Mouse (Mus musculus) bone marrow, adult 2 months (tissue): ENCODE data around the gene Mrpl50. TPM values are rescaled to one million over a fixed set of nuclear protein-coding genes. Genes with fewer than 3 reads are reported as not detected.
"Not testable (repeated sequence)": the region's sequence is repeated elsewhere in the genome, so short reads cannot be mapped to it uniquely, and the experiment has no call there.

Experiments used
- H3K27ac ChIP-seq: fragments of 200-500 bp; 2 replicates; pipeline ENCODE4 v1.5.1; 2012; ENCODE audit warnings: low read depth, mild to moderate bottlenecking, control low read depth, inconsistent platforms, low read length; ENCODE audit not compliant: control insufficient read depth, poor library complexity, insufficient read depth
- H3K4me1 ChIP-seq: fragments of 200-500 bp; 2 replicates; pipeline ENCODE4 v1.6.1; 2011; ENCODE audit warnings: low read length; ENCODE audit not compliant: control insufficient read depth, insufficient read depth
- H3K4me3 ChIP-seq: fragments of 200-500 bp; replicated peaks from 2 replicates; pipeline ENCODE3; 2011; ENCODE audit warnings: mild to moderate bottlenecking, low read depth, low read length, control low read depth; ENCODE audit not compliant: control insufficient read depth
- CTCF ChIP-seq: fragments of 200-500 bp; IDR thresholded peaks from 2 replicates; pipeline ENCODE4 v1.5.1; 2011; ENCODE audit warnings: low read length, control low read depth; ENCODE audit not compliant: control insufficient read depth, insufficient read depth
- POLR2A ChIP-seq: fragments of 200-500 bp; IDR thresholded peaks from 2 replicates; pipeline ENCODE4 v1.6.1; 2011; ENCODE audit warnings: low read depth, mild to moderate bottlenecking, control low read depth, low read length, borderline replicate concordance; ENCODE audit not compliant: control insufficient read depth
- whole genome bisulfite sequencing: fragments of 180-500 bp; shearing (Covaris S2); methylation state at CpG from one replicate; pipeline ENCODE4 v1.1.7; 2018; 5-methylcytosine and 5-hydroxymethylcytosine counted together
- polyA plus RNA-seq: library from polyadenylated mRNA; stranded (reverse); fragments of >200 nt; gene quantifications from 2 replicates; pipeline ENCODE4 v1.2.4, GENCODE M21; 2011; ENCODE audit warnings: low replicate concordance; ENCODE audit not compliant: missing spikeins, insufficient read depth, insufficient read length

Mrpl50 gene
- polyA plus RNA-seq, 1 experiment: 20.7 TPM

DNA sequence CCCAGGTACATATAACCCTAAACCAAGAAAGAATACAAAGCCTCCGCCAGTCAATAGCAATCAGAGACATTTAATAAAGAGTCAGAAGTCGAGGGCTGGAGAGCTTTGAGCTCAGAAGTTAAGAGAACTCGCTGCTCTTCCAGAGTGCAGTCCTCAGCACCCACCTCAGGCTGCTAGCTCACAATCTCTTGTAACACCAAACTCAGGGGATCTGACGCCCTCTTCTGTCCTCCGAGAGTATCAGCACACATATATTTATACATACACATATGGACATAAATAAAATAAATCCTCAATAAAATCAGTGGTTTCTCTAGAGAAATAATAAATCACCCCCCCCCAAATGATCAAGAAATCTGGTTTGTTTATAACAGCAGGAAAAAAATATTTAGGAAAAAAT lies 1.4 kb downstream of the Mrpl50 start:
- no peak overlapping the region for H3K27ac ChIP-seq
- no peak overlapping the region for H3K4me3 ChIP-seq
- WGBS: 76% methylated on average over 5 of the region's 5 CpGs
- H3K4me1 ChIP-seq: no peaks in the 10 kb centered on the region; the same call in 1 of the 2 replicates
- TF ChIP-seq POLR2A (no peak), CTCF (no peak)

DNA sequence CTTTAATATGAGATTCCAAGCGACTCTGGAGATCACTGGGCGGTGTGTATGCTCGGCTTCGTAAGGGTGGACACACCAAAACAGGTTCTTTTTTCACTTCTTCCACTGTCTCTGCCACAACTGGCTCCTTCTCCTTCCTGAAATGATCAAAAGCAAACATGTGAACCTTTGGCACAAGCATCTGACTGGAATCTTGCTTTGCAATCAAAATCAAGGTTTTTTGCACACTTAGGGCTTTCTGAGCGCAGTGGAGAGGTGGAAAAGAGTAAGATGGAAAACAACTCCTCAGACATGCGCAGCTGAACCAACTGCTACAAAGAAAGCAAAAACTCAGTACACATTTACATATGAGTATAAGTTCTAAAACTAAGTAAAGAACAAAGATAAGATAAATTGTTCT lies 6.5 kb downstream of the Mrpl50 start:
- WGBS: 87% methylated on average over 6 of the region's 6 CpGs
- TF ChIP-seq POLR2A: no peak
- no peak for TF ChIP-seq CTCF
- no peaks in the 10 kb centered on the region; the same call in 1 of the 2 replicates for H3K4me1 ChIP-seq
- H3K27ac ChIP-seq: no peak overlapping the region
- H3K4me3 ChIP-seq: no peak overlapping the region

DNA sequence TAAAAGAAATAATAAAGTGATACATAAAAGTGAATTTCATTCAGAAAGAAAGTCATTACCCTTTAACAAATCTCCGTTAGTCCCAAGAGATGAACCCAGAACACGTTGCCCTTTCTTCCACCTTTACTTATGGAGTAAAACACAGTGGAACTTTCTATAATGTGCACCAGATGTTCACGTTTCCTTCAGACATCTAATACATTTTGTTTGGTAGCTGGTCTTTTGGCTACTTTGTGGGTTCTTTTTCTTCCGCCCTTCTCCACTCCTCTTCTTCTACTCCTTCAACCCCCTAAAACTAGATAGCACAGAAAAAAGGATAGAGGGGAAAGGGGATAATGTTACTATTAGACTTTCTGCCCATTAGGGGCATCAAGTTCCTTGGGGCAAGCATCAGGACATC lies 8.3 kb downstream of the Mrpl50 start:
- TF ChIP-seq CTCF: no peak
- TF ChIP-seq POLR2A: no peak
- 91% methylated on average over 4 of the region's 4 CpGs for WGBS
- Histone ChIP-seq H3K4me3 (no peak overlapping the region), H3K4me1 (no peaks in the 10 kb centered on the region; the same call in 1 of the 2 replicates), H3K27ac (no peak overlapping the region)

DNA sequence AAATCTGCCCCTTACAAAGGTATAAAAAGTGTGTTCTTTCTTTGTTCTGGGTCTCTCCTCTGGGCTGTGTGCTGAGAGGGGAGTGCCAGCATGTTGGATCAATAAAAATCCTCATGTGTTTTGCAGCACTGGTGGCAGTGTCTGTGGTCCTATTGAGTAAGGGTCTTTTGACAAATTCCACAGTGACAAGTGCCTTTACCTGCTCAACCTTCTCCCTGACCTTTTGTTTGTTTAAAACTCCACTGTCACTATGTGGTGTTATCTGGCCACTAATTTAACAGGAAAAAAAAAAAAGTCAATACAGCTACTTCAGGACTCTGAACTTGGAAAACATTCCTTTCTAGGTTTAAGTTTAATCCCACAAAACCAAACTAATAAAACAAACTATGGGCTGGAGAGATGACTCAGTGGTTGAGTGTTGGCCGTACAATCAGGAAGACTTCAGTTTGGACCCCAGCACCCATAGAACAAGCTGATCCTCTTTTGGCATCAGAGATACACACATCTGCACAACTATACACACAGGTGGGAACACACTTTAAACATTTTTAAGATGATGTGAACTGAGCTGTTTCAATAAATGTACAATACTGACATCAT lies 10.6 kb downstream of the Mrpl50 start:
- not testable (repeated sequence) for H3K27ac ChIP-seq, H3K4me3 ChIP-seq, H3K4me1 ChIP-seq
- 86% methylated on average over 1 of the region's 1 CpGs for WGBS

DNA sequence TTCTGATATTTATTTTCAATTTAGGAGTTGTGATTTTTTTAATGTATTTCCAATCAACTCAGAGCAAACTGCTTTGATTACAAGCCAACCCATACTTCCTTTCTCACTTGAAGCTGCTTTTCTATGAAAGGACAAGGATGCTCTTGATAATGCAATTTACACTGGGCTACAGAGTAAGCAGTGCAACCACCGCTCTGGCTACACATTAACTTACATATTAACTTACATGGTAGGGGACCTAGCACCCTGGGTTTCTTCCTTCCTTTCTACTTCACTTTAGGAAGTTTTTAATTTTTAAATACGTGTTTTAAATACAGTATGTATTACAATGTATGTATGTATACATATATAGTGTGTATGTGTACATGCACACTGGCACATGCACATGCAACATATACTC lies 11.7 kb downstream of the Mrpl50 start:
- 88% methylated on average over 2 of the region's 2 CpGs for WGBS
- no peaks in the 10 kb centered on the region for H3K4me1 ChIP-seq
- TF ChIP-seq CTCF: no peak
- TF ChIP-seq POLR2A: no peak
- no peak overlapping the region for H3K27ac ChIP-seq
- no peak overlapping the region for H3K4me3 ChIP-seq

DNA sequence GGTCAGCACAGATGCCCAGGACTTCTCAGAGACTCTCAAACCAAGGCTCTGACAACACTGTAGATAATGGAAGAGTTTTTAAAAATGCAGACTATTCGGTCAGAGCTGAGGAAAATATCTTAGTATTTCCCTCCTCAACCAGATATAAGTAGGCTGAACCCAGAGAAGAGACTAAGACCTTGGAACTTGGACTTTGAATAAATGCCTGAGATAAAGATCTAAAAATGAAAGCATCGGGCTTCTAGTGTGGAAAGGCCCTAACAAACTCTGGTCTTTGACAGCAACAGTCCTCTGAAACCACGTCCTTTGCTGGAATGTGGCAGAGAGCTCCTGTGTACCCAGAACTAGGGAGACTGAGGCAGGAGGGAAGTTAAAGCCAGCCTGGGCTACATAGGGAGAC lies 14.5 kb downstream of the Mrpl50 start, which contains the start of gene Baat:
Gene Baat (minus strand): TSS at position 172 of the 400 bp plus-strand sequence.
- WGBS: 58% methylated on average over 3 of the region's 3 CpGs
- H3K4me1 ChIP-seq: no peaks in the 10 kb centered on the region
- H3K27ac ChIP-seq: no peak within 1 kb of the TSS
- TF ChIP-seq POLR2A: no peak
- no peak for TF ChIP-seq CTCF
- H3K4me3 ChIP-seq: no peak within 1 kb of the TSS

DNA sequence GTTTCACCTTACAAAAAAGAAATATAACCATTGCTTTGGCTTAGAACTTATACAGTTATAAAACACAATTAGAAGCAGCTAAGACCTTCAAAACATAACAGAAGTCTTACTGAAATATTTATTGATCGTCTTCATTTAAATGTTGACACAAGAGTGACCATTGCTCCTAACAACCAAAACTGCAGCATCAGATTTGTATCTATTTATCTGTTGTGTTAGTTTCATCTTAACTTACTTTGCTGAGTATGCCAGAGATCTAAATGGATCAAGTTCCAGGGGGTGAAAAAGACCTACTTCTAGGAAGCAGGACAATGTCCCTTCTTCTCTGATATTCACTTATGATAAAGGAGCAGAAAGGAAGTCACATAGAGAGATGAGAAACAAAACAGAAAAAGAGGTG lies 17.3 kb downstream of the Mrpl50 start:
- H3K4me1 ChIP-seq: no peaks in the 10 kb centered on the region
- 81% methylated on average over 1 of the region's 1 CpGs for WGBS
- no peak overlapping the region for H3K4me3 ChIP-seq
- TF ChIP-seq CTCF: no peak
- no peak for TF ChIP-seq POLR2A
- no peak overlapping the region for H3K27ac ChIP-seq

DNA sequence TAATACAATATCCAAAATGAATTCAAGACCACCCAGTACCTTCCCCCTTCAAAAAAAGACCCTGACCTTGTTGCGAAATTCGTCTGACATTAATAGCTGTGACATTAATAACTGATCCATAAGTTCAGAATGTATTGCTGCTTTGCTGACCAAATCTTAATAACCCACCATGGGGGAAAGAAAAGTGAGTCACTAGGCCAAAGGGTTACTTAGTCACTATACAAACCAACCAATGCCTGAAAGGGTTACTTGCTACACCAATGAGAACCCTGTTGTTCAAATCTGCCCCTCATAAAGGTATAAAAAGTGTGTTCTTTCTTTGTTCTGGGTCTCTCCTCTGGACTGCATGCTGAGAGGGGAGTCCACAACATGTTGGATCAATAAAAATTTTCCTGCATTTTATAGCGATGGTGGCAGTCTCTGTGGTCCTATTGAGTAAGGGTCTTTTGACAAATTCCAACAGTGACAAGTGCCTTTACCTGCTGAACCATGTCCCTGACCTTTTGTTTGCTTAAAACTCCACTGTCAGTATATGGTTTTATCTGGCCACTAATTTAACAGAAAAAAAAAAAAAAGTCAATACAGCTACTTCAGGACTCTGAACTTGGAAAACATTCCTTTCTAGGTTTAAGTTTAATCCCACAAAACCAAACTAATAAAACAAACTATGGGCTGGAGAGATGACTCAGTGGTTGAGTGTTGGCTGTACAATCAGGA lies 34.8 kb downstream of the Mrpl50 start:
- H3K4me1 ChIP-seq, H3K27ac ChIP-seq, H3K4me3 ChIP-seq: not testable (repeated sequence)
- WGBS: 85% methylated on average over 3 of the region's 3 CpGs

DNA sequence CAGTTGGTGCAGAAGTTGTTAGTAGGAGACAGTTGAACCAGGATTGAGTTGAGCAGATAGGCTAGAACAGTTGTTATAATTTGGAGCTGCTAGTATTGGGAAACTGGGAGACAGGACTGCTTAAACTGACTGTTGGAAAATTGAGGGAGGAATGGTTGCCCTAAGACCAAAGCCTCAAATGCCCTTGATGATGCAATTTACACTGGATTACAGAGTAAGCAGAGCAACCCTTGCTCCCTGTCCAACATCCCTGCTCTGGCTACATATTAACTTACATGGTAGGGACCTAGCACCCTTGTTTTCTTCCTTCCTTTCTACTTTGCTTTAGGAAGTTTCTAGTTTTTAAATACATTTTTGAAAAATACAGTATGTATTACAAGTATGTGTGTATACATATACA lies 35.5 kb downstream of the Mrpl50 start:
- TF ChIP-seq POLR2A (no peak), CTCF (no peak)
- Histone ChIP-seq H3K4me3 (no peak overlapping the region), H3K4me1 (no peaks in the 10 kb centered on the region), H3K27ac (no peak overlapping the region)
